Mouse (Mus musculus) liver, embryonic 16.5 days (tissue): ENCODE measurements around the gene Krt23. TPM values are rescaled to one million over a fixed set of nuclear protein-coding genes. Genes with fewer than 3 reads are reported as not detected.

Source experiments
- ATAC-seq: fragments of 200-750 bp; cut with Nextera tagmentation; 2 replicates; pipeline ENCODE4 v1.8.0; 2017; ENCODE audit warnings: low read depth, mild to moderate bottlenecking, moderate number of reproducible peaks, moderate library complexity
- H3K27ac ChIP-seq: fragments of 300-500 bp; sonication (generic); 2 replicates; pipeline ENCODE4 v1.5.1; 2014; ENCODE audit warnings: mild to moderate bottlenecking, low read length
- H3K27me3 ChIP-seq: fragments of 300-500 bp; sonication (generic); 2 replicates; pipeline ENCODE4 v1.6.1; 2014; ENCODE audit warnings: low read depth, low read length, mixed read lengths; ENCODE audit not compliant: control insufficient read depth, insufficient read depth
- H3K36me3 ChIP-seq: fragments of 300-500 bp; sonication (generic); 2 replicates; pipeline ENCODE4 v1.6.1; 2014; ENCODE audit warnings: mild to moderate bottlenecking; ENCODE audit not compliant: control insufficient read depth, insufficient read depth
- H3K4me1 ChIP-seq: fragments of 300-500 bp; sonication (generic); 2 replicates; pipeline ENCODE4 v1.6.1; 2014; ENCODE audit warnings: low read depth, low read length, mixed read lengths; ENCODE audit not compliant: control insufficient read depth
- H3K4me2 ChIP-seq: fragments of 300-500 bp; sonication (generic); 2 replicates; pipeline ENCODE4 v1.6.1; 2014; ENCODE audit warnings: low read depth, low read length, mixed read lengths
- H3K4me3 ChIP-seq: fragments of 300-500 bp; sonication (generic); 2 replicates; pipeline ENCODE4 v1.5.1; 2014; ENCODE audit warnings: low read depth, mild to moderate bottlenecking, low read length
- H3K9ac ChIP-seq: fragments of 300-500 bp; sonication (generic); 2 replicates; pipeline ENCODE4 v1.6.1; 2014; ENCODE audit warnings: low read depth, low read length
- H3K9me3 ChIP-seq: fragments of 300-500 bp; sonication (generic); replicated peaks from 2 replicates; pipeline ENCODE4 v1.6.1; 2016; ENCODE audit warnings: low read length; ENCODE audit not compliant: control insufficient read depth
- WGBS: fragments of 180-500 bp; shearing (Covaris S2); extraction: QIAGEN DNeasy Blood & Tissue Kit; methylation state at CpG from one replicate; pipeline ENCODE4 v1.1.7; 2014; ENCODE audit not compliant: insufficient replicate concordance; 5-methylcytosine and 5-hydroxymethylcytosine counted together
- polyA plus RNA-seq: library from polyadenylated mRNA; unstranded; fragments of >200 nt; fragmentation: Nextera tagmentation; extraction: Ambion mirVana; gene quantifications from 2 replicates; pipeline ENCODE4 v1.2.1, GENCODE M21; 2015

Gene Krt23
- polyA plus RNA-seq, 1 experiment from 2014 or later, result 1.5 TPM

- Histone ChIP-seq H3K4me2 (no peak overlapping the region), H3K27ac (no peak overlapping the region), H3K27me3 (no peaks in the 10 kb centered on the region), H3K9me3 (no peaks in the 10 kb centered on the region), H3K4me1 (no peaks in the 10 kb centered on the region; the same call in none of the 2 replicates), H3K4me3 (no peak overlapping the region), H3K9ac (no peak overlapping the region), H3K36me3 (no peaks in the 10 kb centered on the region)
- no peak for ATAC-seq
- 38% methylated on average over 4 of the region's 4 CpGs for WGBS
Measured at GRCm38 (mm10) chr11:99490624-99491023, 2.3 kb downstream of the Krt23 start.

GRCm38 (mm10) chr11:99489233-99489632 lies 3.7 kb downstream of the Krt23 start:
- 37% methylated on average over 3 of the region's 3 CpGs for WGBS

GRCm38 (mm10) chr11:99474981-99475380 lies 18.0 kb downstream of the Krt23 start:
- Histone ChIP-seq H3K4me3 (no peak overlapping the region), H3K4me1 (no peaks in the 10 kb centered on the region), H3K9ac (no peak overlapping the region), H3K9me3 (no peaks in the 10 kb centered on the region), H3K4me2 (no peak overlapping the region), H3K36me3 (no peaks in the 10 kb centered on the region), H3K27me3 (no peaks in the 10 kb centered on the region), H3K27ac (no peak overlapping the region)
- no peak for ATAC-seq
- 44% methylated on average over 3 of the region's 3 CpGs for WGBS

More at GRCm38 (mm10) chr11:99489233-99489632, 3.7 kb downstream of the Krt23 start:
- Histone ChIP-seq H3K4me3 (no peak overlapping the region), H3K4me2 (no peak overlapping the region), H3K4me1 (no peaks in the 10 kb centered on the region; the same call in none of the 2 replicates), H3K9ac (no peak overlapping the region), H3K9me3 (no peaks in the 10 kb centered on the region), H3K27me3 (no peaks in the 10 kb centered on the region), H3K27ac (no peak overlapping the region), H3K36me3 (no peaks in the 10 kb centered on the region)
- ATAC-seq, result no peak

- WGBS, result 68% methylated on average over 6 of the region's 6 CpGs
- Histone ChIP-seq H3K4me2 (no peak overlapping the region), H3K4me3 (no peak overlapping the region), H3K9ac (no peak overlapping the region), H3K27ac (no peak overlapping the region), H3K4me1 (no peaks in the 10 kb centered on the region), H3K9me3 (no peaks in the 10 kb centered on the region), H3K36me3 (no peaks in the 10 kb centered on the region), H3K27me3 (no peaks in the 10 kb centered on the region)
- ATAC-seq, result no peak
Measured at GRCm38 (mm10) chr11:99473433-99473832, 19.5 kb downstream of the Krt23 start.

GRCm38 (mm10) chr11:99472405-99472804 lies 20.5 kb downstream of the Krt23 start:
- Histone ChIP-seq H3K36me3 (no peaks in the 10 kb centered on the region), H3K4me2 (no peak overlapping the region), H3K27me3 (no peaks in the 10 kb centered on the region), H3K4me3 (no peak overlapping the region), H3K9ac (no peak overlapping the region), H3K4me1 (no peaks in the 10 kb centered on the region), H3K9me3 (no peaks in the 10 kb centered on the region), H3K27ac (no peak overlapping the region)
- 60% methylated on average over 4 of the region's 4 CpGs for WGBS
- ATAC-seq, result no peak

GRCm38 (mm10) chr11:99471946-99472345 lies 21.0 kb downstream of the Krt23 start:
- Histone ChIP-seq H3K27ac (no peak overlapping the region), H3K9ac (no peak overlapping the region), H3K9me3 (no peaks in the 10 kb centered on the region), H3K4me2 (no peak overlapping the region), H3K4me3 (no peak overlapping the region), H3K27me3 (no peaks in the 10 kb centered on the region), H3K36me3 (no peaks in the 10 kb centered on the region), H3K4me1 (no peaks in the 10 kb centered on the region)
- 72% methylated on average over 6 of the region's 6 CpGs for WGBS
- ATAC-seq, result no peak

GRCm38 (mm10) chr11:99469228-99469627 lies 23.7 kb downstream of the Krt23 start:
- 62% methylated on average over 4 of the region's 4 CpGs for WGBS
- H3K4me2 ChIP-seq, result no peak overlapping the region
- no peak for ATAC-seq
- H3K4me1 ChIP-seq, result no peaks in the 10 kb centered on the region
- no peaks in the 10 kb centered on the region for H3K9me3 ChIP-seq
- no peaks in the 10 kb centered on the region for H3K36me3 ChIP-seq
- no peak overlapping the region for H3K4me3 ChIP-seq
- no peak overlapping the region for H3K27ac ChIP-seq
- no peak overlapping the region for H3K9ac ChIP-seq
- H3K27me3 ChIP-seq, result no peaks in the 10 kb centered on the region

- no peaks in the 10 kb centered on the region for H3K36me3 ChIP-seq
- ATAC-seq, result no peak
- WGBS, result 58% methylated on average over 11 of the region's 11 CpGs
- H3K4me3 ChIP-seq, result no peak overlapping the region
- H3K4me1 ChIP-seq, result no peaks in the 10 kb centered on the region
- H3K4me2 ChIP-seq, result no peak overlapping the region
- no peaks in the 10 kb centered on the region for H3K27me3 ChIP-seq
- H3K27ac ChIP-seq, result no peak overlapping the region
- no peaks in the 10 kb centered on the region for H3K9me3 ChIP-seq
- no peak overlapping the region for H3K9ac ChIP-seq
Measured at GRCm38 (mm10) chr11:99468566-99468965, 24.4 kb downstream of the Krt23 start.

GRCm38 (mm10) chr11:99466316-99466715 lies 26.6 kb downstream of the Krt23 start:
- Histone ChIP-seq H3K4me2 (no peak overlapping the region), H3K27me3 (no peaks in the 10 kb centered on the region), H3K9ac (no peak overlapping the region), H3K27ac (no peak overlapping the region), H3K4me3 (no peak overlapping the region), H3K36me3 (no peaks in the 10 kb centered on the region), H3K9me3 (no peaks in the 10 kb centered on the region), H3K4me1 (no peaks in the 10 kb centered on the region; the same call in 1 of the 2 replicates)
- ATAC-seq, result no peak
- WGBS, result 36% methylated on average over 7 of the region's 7 CpGs
